Mouse (Mus musculus) right cerebral cortex, adult 2 months (tissue): ENCODE data around the gene Abca2.
"Not testable (repeated sequence)": the region's sequence is repeated elsewhere in the genome, so short reads cannot be mapped to it uniquely, and the experiment has no call there.

Experiments
- DNase-seq, 2 experiments: peaks; one replicate each; pipeline ENCODE4 v3.0.0; 2021 to 2022; ENCODE audit warnings: low spot score in 2 of 2

The Abca2 gene

DNA sequence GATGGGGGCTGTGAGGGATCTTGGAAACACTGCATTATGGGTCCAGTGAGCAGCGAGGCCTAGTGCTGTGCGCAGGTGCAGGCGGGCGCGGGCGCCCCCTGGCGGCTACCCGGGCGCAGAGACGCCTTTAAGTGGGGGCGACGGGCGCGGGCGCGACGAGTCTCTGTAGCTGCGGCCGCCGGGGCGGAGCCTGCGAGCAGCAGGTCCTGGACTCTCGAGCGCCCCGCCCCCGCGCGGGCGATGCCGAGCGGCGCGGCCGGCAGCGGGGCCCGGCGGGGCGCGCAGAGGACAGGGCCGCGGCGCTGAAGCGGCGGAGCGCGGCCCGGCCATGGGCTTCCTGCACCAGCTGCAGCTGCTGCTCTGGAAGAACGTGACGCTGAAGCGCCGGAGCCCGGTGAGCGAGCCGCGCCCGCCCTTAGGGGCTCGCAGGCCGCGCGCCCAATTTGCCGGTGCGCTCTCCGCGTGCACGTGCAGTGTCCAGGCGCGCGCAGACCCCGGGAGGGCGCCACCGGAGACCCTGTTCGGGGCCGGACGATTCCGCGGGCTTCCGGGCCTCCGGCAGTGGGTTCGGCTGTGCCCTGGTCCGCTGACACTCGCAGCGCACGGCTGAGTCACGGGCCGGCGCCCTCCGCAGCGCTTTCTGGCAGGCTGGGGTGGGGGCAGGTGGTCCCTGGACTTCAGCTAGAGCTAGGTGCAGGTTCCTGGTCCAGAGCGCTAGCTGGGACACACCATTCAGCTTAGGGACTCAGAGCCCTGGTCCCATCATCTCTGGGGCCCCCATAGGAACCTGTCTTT is at the start of gene Abca2:
Gene Abca2 (plus strand): TSS at position 262 of the 795 bp plus-strand sequence.
- peak; percentile 95 to 96 for DNase-seq

GRCm38 (mm10) chr2:25384492-25384891 is 44.0 kb upstream of the Abca2 start:
- DNase-seq: no peak

- no peak for DNase-seq
These were observed 37.2 kb upstream of the Abca2 start for GRCm38 (mm10) chr2:25391266-25391665.

DNA sequence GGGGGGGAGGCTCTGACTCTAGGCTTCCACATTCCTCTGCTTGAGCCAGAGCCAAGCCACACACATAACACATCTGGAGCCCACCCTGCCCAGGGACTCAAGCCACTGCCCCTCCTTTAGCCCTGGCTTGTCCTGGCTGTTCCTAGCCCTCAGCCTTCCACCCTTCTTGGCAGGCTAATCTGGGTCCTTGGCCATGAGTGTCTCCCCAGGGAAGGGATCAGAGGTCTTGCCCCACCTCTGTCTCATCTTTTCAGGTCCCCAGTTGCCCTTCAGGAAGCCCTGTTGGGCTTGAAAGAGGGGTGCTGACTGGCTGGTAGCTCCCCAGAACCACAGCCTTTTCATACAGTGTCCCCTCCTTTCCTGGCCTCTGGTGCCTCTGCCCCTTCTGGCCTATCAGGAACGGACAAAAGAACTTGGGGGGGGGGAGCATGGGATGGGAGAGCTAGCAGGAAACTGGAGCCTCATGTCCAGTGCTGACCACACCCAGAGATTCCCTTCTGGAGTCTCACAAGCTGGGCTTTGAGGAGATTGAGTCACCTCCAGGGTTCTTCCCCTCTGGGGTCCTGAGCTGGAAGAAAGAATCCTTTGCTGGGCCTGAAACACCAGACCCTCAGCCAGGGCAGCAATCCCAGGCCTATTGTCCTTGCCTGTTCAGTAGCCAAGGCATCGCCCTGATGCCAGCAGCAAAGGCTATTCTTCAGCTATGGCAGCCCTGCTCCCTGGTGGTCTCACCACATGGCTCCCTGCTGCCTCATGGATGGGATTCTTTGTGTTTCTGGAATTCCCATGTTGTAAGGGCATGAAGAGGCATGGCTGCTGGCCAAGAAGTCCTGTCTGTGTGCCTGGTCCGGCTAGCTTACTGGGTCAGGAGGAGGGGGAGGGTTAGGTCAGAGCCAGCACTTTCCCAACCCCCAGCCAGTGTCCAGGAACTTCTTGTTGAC is 34.0 kb upstream of the Abca2 start:
- DNase-seq: peak in 1 of 2 experiments; percentile 49

DNA sequence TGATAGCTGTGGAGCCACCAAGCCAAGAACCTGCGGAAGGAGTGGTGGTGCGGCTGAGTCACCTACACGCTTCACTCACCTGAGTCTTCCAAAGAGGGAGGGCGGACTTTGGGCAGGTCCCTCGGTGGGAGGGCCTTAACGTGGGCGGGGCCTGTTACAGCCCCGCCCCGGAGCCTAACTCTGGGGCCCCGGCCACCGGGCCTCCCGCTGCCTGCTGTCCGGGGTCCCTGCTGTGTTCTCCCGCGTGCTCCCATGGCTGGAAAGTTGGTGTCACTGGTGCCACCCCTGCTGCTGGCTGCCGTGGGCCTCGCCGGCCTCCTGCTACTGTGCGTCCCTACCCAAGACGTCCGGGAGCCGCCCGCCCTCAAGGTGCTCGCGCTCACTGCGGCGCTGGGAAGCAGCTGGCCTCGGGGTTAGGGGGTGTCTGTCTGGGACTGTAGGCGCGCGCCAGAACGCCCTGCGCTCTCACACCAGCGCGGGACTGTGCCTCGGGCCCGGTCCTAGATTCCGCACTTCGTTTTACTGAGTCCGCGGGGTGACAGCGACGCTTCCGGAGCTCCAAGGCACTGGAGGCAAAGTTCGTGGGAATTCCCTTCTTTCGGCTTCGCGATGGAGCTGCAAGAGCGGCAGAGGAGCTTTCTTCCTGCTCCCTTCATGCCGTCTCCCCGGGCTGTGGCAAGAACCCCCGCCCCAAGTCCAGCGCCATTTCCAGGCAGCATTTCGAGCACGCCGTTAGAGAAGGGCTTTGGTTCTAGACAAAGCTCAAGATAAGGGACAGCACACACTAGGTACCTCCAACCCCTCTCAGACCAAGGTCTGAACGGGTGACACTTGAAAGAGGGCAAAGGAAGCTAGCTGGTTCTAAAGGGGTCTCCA is 32.5 kb upstream of the Abca2 start, which contains the start of gene Entpd2:
Gene Entpd2 (plus strand): TSS at position 154 of the 876 bp plus-strand sequence.
- no peak for DNase-seq

GRCm38 (mm10) chr2:25396597-25396983 is 31.9 kb upstream of the Abca2 start:
- DNase-seq: peak in 1 of 2 experiments; percentile 26

DNA sequence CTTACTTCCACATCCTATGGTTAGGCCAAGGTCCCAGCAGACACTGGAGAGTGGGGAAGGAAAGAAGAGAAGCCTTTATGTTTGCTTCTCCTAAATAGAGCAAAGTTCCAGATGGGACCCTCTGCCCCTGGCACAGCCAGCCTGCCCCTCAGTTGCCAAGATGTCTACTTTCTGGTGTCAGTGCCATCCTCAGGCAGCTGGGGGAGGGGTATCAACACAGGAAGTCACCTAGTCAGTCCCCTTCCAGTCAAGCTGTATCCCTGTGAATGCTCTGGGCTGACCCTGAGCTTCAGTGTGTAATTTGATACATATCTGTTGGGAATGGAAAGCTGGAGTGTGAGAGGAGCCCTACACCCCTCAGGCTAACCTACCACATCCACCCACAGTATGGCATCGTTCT is 31.5 kb upstream of the Abca2 start:
- DNase-seq: no peak

DNA sequence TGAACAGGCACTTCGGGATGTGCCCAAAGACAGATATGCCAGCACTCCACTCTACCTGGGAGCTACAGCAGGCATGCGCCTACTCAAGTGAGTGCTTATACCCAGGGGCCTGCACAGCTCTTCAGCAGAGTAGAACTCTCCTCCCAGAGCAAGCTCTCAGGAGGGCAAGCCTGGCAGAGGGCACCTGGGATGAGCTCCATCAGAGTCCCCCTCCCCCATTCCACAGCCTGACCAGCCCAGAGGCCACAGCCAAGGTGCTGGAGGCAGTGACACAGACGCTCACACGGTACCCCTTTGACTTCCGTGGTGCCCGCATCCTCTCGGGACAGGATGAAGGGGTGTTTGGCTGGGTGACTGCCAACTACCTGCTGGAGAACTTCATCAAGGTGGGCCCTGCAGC is 30.4 kb upstream of the Abca2 start:
- no peak for DNase-seq

- DNase-seq: no peak
These were observed 29.5 kb upstream of the Abca2 start, which contains the start of gene Npdc1 for GRCm38 (mm10) chr2:25399051-25399450. Gene Npdc1 (plus strand): TSS chr2:25399351.

- DNase-seq: no peak
These were observed 28.2 kb upstream of the Abca2 start for GRCm38 (mm10) chr2:25400291-25400690.

GRCm38 (mm10) chr2:25400764-25401163 is 27.7 kb upstream of the Abca2 start:
- DNase-seq: peak; percentile 61 to 67

- peak; percentile 69 to 82 for DNase-seq
These were observed 26.0 kb upstream of the Abca2 start for GRCm38 (mm10) chr2:25402377-25402971.

- DNase-seq: peak; percentile 92 to 95
These were observed 25.4 kb upstream of the Abca2 start for GRCm38 (mm10) chr2:25402972-25403601.

- DNase-seq: no peak
These were observed 24.5 kb upstream of the Abca2 start for GRCm38 (mm10) chr2:25403994-25404393.

GRCm38 (mm10) chr2:25408908-25409307 is 19.6 kb upstream of the Abca2 start:
- no peak for DNase-seq

DNA sequence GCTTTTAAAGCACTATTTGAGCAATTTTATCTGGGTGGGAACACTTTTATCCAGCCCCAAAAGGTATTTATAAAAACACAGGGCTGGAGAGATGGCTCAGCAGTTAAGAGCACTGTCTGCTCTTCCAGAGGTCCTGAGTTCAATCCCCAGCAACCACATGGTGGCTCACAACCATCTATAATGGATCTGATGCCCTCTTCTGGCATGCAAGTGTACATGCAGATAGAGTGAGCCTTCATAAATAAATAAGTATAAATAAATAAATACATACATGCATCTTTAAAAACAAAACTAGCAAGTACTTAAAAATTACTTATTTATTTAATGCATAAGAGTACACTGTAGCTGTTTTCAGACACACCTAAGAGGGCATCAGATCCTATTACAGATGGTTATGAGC is 15.1 kb upstream of the Abca2 start:
- DNase-seq: not testable (repeated sequence)

GRCm38 (mm10) chr2:25417426-25417825 is 11.1 kb upstream of the Abca2 start:
- no peak for DNase-seq

DNA sequence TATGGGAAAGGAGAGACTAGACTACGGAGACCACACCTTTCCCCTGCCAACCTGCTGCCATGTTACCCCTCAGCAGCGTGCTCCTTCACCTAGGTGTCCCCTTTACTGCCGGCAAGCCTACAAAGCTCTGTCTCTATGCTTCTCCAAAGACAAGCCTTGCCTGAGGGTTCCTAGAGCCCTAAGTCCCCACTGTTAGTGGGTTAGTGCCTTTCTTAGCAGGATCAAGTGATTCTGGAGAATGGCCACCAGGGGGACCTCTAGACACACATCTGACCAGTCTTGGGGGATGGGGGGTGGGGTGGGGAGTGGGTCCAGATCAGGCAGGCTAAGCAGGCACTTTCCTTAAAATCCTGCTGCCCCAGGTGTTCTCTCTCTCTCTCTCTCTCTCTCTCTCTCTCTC is 6.6 kb upstream of the Abca2 start:
- DNase-seq: peak; percentile 25 to 50

- no peak for DNase-seq
These were observed 5.7 kb upstream of the Abca2 start, which contains the start of gene Fut7 for GRCm38 (mm10) chr2:25422587-25423410. Gene Fut7 (plus strand): TSS chr2:25423267.

GRCm38 (mm10) chr2:25423626-25424025 is 4.9 kb upstream of the Abca2 start:
- no peak for DNase-seq
